13 mouse cellular contexts compared by ENCODE assay signal in the genomic region with DNA sequence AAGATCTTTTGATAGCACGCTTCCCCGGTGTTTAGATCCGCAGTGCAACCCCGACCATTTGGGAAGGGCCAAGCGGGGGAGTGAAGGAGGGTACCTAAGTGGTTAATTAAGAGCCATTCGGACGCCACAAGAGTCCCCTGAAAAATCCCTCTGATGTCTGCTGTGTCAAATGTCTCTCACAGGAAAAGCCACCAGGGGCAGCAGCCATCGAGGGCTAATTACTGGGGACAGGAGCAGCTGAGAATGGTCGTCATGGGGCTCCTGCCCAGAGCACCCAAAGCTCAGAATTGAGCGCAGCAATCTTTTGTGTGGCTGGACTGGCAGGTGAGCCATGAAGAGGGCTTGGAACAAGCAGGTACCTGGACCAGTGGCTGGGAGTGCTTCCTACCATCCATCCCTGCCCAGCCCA.
A peak's percentile ranks its signal among the peaks of the same experiment; 100 is the strongest.
DNase-seq lines count a peak whose midpoint lies in the region; ATAC-seq and TF ChIP-seq lines count a peak whose summit lies in the region.
"Had no signal": no experiment of that assay in that cellular context is flagged by ENCODE, and none has a peak within 500 bp of the region (broad histone marks: within the 10 kb centered on the region; RNA-seq: fewer than 3 reads in every experiment).

No protein-coding gene starts in this region.

- peak; percentile 14; the same call in 1 of the 2 replicates for TF ChIP-seq CTCF in heart, postnatal 0 days (IDR thresholded peaks at IDR 0.05; ENCODE audit: low read depth)

- DNase-seq in heart, postnatal 0 days (ENCODE audit: low spot score) = no peak
- DNase-seq in heart, adult 9 months (ENCODE audit: low spot score in 2 of 2) = no peak
- peak; percentile 78 for DNase-seq in forebrain, embryonic 11.5 days (ENCODE audit: low spot score)
- DNase-seq in neural tube, embryonic 11.5 days (ENCODE audit: low spot score) = peak; percentile 61
- no peak for DNase-seq in spleen, postnatal 36 days (ENCODE audit: low spot score in 2 of 2)
- no peak for DNase-seq in gastrocnemius, postnatal 36 days
- DNase-seq in B cell, adult 2 months = no peak
- DNase-seq: gastrocnemius, postnatal 25 days; kidney, postnatal 36 days had no signal

- no peak for ATAC-seq in heart, postnatal 0 days (ENCODE audit: insufficient read depth, low read depth)
- ATAC-seq in forebrain, embryonic 11.5 days (replicated peaks; ENCODE audit: low FRiP score) = peak; percentile 76
- peak; percentile 29; the same call in 1 of the 2 replicates for ATAC-seq in hindbrain, embryonic 16.5 days
- ATAC-seq in neural tube, embryonic 11.5 days (ENCODE audit: insufficient read depth, low FRiP score, low TSS enrichment) = peak; percentile 58

- no peaks in the 10 kb centered on the region for H3K9me3 ChIP-seq in heart, postnatal 0 days (replicated peaks; ENCODE audit: control insufficient read depth, low read length)
- no peaks in the 10 kb centered on the region for H3K9me3 ChIP-seq in forebrain, embryonic 11.5 days (ENCODE audit: control insufficient read depth, low read length)
- no peaks in the 10 kb centered on the region for H3K9me3 ChIP-seq in hindbrain, embryonic 16.5 days (ENCODE audit: control insufficient read depth, low read length)
- H3K9me3 ChIP-seq in neural tube, embryonic 11.5 days (ENCODE audit: control insufficient read depth, low read length) = no peaks in the 10 kb centered on the region
- H3K9me3 ChIP-seq: embryonic facial prominence, embryonic 15.5 days; limb, embryonic 15.5 days had no signal

- no peak overlapping the region for H3K27ac ChIP-seq in heart, postnatal 0 days (ENCODE audit: low read depth)
- no peak overlapping the region for H3K27ac ChIP-seq in forebrain, embryonic 11.5 days (ENCODE audit: low read depth, low read length)
- H3K27ac ChIP-seq in hindbrain, embryonic 16.5 days (ENCODE audit: low read depth, low read length) = no peak overlapping the region
- H3K27ac ChIP-seq in neural tube, embryonic 11.5 days (ENCODE audit: low read depth, low read length) = no peak overlapping the region
- H3K27ac ChIP-seq: embryonic facial prominence, embryonic 15.5 days; limb, embryonic 15.5 days had no signal

- no peaks in the 10 kb centered on the region for H3K4me1 ChIP-seq in heart, postnatal 0 days (ENCODE audit: control insufficient read depth, insufficient read depth)
- peaks cover 3% of the 10 kb centered on the region; the same call in 1 of the 2 replicates for H3K4me1 ChIP-seq in forebrain, embryonic 11.5 days (replicated peaks; ENCODE audit: control insufficient read depth, insufficient read depth, low read length)
- H3K4me1 ChIP-seq in hindbrain, embryonic 16.5 days (ENCODE audit: control insufficient read depth, insufficient read depth, low read depth, low read length) = peaks cover 6% of the 10 kb centered on the region
- peaks cover 20% of the 10 kb centered on the region for H3K4me1 ChIP-seq in neural tube, embryonic 11.5 days (ENCODE audit: control insufficient read depth, insufficient read depth, low read length)

- peaks cover 3% of the 10 kb centered on the region; the same call in 1 of the 2 replicates for H3K27me3 ChIP-seq in heart, postnatal 0 days (ENCODE audit: control insufficient read depth, insufficient read depth, low read length)
- H3K27me3 ChIP-seq in forebrain, embryonic 11.5 days (ENCODE audit: control insufficient read depth, insufficient read depth, low read length) = peaks cover 50% of the 10 kb centered on the region
- H3K27me3 ChIP-seq in hindbrain, embryonic 16.5 days (replicated peaks; ENCODE audit: control insufficient read depth, insufficient read depth, low read length) = peaks cover 10% of the 10 kb centered on the region
- peaks cover 7% of the 10 kb centered on the region for H3K27me3 ChIP-seq in neural tube, embryonic 11.5 days (ENCODE audit: control insufficient read depth, insufficient read depth, low read length)
- H3K27me3 ChIP-seq: CH12.LX had no signal

- no peak for TF ChIP-seq EP300 in heart, postnatal 0 days (IDR thresholded peaks at IDR 0.05; ENCODE audit: low read depth)

- no peaks in the 10 kb centered on the region for H3K36me3 ChIP-seq in heart, postnatal 0 days (replicated peaks; ENCODE audit: control insufficient read depth, insufficient read depth, low read length)
- no peaks in the 10 kb centered on the region for H3K36me3 ChIP-seq in forebrain, embryonic 11.5 days (ENCODE audit: control insufficient read depth, insufficient read depth, low read length)
- H3K36me3 ChIP-seq in hindbrain, embryonic 16.5 days (ENCODE audit: control insufficient read depth, insufficient read depth, low read length) = no peaks in the 10 kb centered on the region
- no peaks in the 10 kb centered on the region for H3K36me3 ChIP-seq in neural tube, embryonic 11.5 days (ENCODE audit: control insufficient read depth, insufficient read depth, low read length)
- H3K36me3 ChIP-seq: embryonic facial prominence, embryonic 15.5 days; limb, embryonic 15.5 days had no signal

- WGBS in heart, postnatal 0 days = 12% methylated on average over 10 of the region's 10 CpGs
- 5% methylated on average over 10 of the region's 10 CpGs for WGBS in forebrain, embryonic 11.5 days
- 9% methylated on average over 10 of the region's 10 CpGs for WGBS in hindbrain, embryonic 16.5 days
- WGBS in neural tube, embryonic 11.5 days = 5% methylated on average over 10 of the region's 10 CpGs

- H3K9ac ChIP-seq in heart, postnatal 0 days (replicated peaks; ENCODE audit: low read depth, low read length) = no peak overlapping the region
- no peak overlapping the region for H3K9ac ChIP-seq in forebrain, embryonic 11.5 days (ENCODE audit: low read length)
- no peak overlapping the region for H3K9ac ChIP-seq in hindbrain, embryonic 16.5 days (ENCODE audit: low read depth, low read length)
- no peak overlapping the region for H3K9ac ChIP-seq in neural tube, embryonic 11.5 days (ENCODE audit: low read length)
- H3K9ac ChIP-seq: embryonic facial prominence, embryonic 15.5 days; limb, embryonic 15.5 days had no signal

- H3K4me3 ChIP-seq in heart, postnatal 0 days (ENCODE audit: low read depth, low read length) = no peak overlapping the region
- H3K4me3 ChIP-seq in forebrain, embryonic 11.5 days (ENCODE audit: low read depth, low read length) = no peak overlapping the region
- H3K4me3 ChIP-seq in hindbrain, embryonic 16.5 days (ENCODE audit: low read length) = no peak overlapping the region
- H3K4me3 ChIP-seq in neural tube, embryonic 11.5 days (ENCODE audit: low read depth, low read length) = no peak overlapping the region; the same call in 1 of the 2 replicates
- H3K4me3 ChIP-seq: embryonic facial prominence, embryonic 15.5 days; limb, embryonic 15.5 days had no signal

- intact Hi-C loops in gastrocnemius, postnatal 36 days (cut with DNase I) = no loop called here

- no peak overlapping the region for H3K4me2 ChIP-seq in heart, postnatal 0 days (ENCODE audit: low read depth, low read length)
- H3K4me2 ChIP-seq in forebrain, embryonic 11.5 days (ENCODE audit: low read depth, low read length, severe bottlenecking) = no peak overlapping the region
- H3K4me2 ChIP-seq in hindbrain, embryonic 16.5 days (ENCODE audit: low read length) = peak overlapping the region; percentile 9; the same call in 1 of the 2 replicates
- H3K4me2 ChIP-seq in neural tube, embryonic 11.5 days (ENCODE audit: low read depth) = peak overlapping the region; percentile 24
- H3K4me2 ChIP-seq: embryonic facial prominence, embryonic 15.5 days; limb, embryonic 15.5 days had no signal

Comparison
In these comparisons a context has a peak if more than half of its experiments do, and no peak if none do; other contexts are left out.
1. DNase-seq: peak in forebrain, embryonic 11.5 days (single experiment) and neural tube, embryonic 11.5 days (single experiment); none in heart, postnatal 0 days (single experiment), heart, adult 9 months (0 of 2), spleen, postnatal 36 days (0 of 2), gastrocnemius, postnatal 36 days (0 of 2) and B cell, adult 2 months (0 of 2).
2. H3K4me2 ChIP-seq: peak in hindbrain, embryonic 16.5 days (single experiment) and neural tube, embryonic 11.5 days (single experiment); none in heart, postnatal 0 days (single experiment) and forebrain, embryonic 11.5 days (single experiment).